Mouse (Mus musculus): ENCODE measurements around the gene Hapln2.

The Hapln2 gene

GRCm38 (mm10) chr3:87981894-87982835 is 45.2 kb downstream of the Hapln2 start:
- DNase-seq (ENCODE audit: low spot score): no peak

GRCm38 (mm10) chr3:87981214-87981760 is 46.1 kb downstream of the Hapln2 start:
- no peak for DNase-seq (ENCODE audit: low spot score)

DNA sequence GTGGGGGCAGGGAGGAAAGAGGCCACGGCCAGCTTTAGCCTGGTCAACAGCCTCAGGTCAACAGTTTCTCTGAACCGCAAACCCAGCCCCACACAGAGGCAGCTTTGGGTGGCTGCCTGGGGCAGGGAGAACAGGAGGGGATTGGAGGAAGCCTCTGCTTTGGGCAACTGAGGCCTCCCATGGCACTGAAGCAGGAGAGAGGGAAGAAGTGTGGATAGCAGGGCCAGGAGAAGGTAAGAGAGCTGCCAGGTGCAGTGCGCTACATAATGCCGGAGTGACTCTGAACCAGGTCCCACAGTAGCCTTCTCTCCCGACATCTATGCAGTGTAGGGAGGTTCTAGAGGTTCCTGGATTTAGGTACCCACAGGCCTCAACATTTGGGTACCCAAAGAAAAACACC is 46.7 kb downstream of the Hapln2 start:
- DNase-seq (ENCODE audit: low spot score): no peak

DNA sequence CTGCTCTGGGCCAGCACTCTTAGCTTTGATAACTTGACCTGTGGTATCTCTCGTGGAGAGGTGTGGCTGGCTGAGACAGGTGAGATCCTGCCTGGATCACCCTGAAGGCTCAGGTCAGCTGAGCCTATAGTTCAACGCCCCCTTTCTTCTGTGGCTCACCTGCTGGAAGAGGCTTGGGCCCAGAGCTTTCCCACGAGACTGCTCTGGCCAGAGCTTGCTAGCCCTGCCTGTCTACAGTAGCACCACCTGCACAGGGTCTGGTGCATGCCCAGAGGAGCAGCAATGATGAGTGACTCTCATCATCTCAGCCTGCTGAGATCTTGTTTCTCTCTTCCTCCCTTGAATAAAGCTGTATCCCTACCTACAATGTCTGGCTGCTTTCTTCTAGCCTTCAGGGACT is 47.3 kb downstream of the Hapln2 start:
- no peak for DNase-seq (ENCODE audit: low spot score)

DNA sequence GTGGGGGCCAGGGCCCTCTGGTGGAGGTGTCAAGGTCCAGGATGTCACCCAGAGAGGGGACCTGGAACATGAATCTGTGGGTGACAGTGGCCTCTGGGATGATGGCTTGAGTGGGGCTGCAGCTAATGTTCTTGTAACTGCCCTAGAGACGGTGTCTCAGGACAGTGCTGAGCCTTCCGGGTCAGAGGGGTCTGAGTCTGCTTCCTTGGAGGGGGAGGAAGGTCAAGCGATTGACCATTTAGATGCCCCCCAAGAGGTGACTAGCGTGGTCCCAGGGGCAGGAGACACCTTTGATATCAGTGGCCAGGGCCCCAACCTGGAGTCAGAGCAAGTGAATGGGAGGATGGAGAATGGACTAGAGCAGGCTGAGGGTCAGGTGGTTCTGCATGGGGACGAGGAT is 47.9 kb downstream of the Hapln2 start:
- DNase-seq (ENCODE audit: low spot score): no peak

- peak; percentile 66 for DNase-seq (ENCODE audit: low spot score)
Observed at GRCm38 (mm10) chr3:87974381-87974987, 52.9 kb downstream of the Hapln2 start.

DNA sequence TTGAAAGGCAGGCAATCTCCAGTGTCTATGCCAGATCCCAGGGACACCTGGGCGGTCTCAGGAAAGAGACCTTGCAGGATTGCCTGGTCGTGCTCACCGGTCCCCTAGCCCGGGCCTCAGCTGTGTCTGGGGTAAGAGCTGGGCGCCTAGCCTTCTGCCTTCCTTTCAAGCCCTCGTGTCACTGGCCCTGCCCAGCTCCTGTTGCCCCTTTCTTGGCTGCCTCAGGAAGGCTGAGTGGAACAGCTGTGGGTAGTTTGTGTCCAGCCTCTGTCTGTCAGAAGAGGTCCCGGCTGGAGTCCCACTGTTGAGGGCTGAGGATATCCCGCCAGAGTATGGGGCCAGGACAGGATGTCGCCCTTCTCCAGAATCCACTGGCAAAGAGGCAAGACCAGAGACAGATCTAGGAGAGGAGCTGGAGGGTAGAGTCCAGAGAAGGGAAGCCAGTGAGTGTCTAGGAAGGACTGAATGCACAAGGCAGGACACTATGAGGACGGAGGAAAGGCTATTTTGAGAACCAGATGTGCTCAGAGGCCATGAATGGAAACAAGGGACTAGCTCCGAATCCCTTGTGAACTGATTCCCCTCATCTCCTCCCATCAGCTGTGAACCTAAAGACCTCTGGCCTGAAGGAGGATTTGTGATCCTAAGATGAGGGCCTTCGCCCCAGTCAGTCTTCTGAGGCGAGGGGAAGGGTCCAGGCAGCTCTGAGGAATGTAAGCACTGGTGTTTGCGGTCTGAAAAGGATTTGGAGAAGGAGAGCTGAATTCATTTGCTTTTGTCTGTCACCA is 53.6 kb downstream of the Hapln2 start:
- no peak for DNase-seq (ENCODE audit: low spot score)

DNA sequence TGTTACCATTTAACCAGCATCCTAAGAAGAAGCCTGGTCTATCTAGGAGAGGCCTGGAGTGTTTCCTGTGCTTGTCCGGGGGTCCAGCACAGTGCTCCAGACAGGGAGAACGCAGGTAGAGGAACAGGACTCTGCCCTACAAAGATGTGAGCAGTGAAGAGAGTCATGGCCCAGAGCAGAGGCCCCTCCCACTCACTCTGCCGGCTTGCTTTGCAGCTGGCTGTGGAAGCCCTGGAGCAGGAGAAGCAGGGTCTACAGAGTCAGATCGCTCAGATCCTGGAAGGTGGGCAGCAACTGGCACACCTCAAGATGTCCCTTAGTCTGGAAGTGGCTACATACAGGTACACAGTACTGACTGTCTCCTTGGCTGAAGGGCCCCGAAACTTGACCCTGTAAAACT is 54.6 kb downstream of the Hapln2 start:
- no peak for DNase-seq (ENCODE audit: low spot score)

- no peak for DNase-seq (ENCODE audit: low spot score)
Observed at GRCm38 (mm10) chr3:87972203-87972664, 55.1 kb downstream of the Hapln2 start.
